Mouse (Mus musculus) C3H10T1/2 (cell line): ENCODE results near the gene Dusp1. TPM values are rescaled to one million over a fixed set of nuclear protein-coding genes. Genes with fewer than 3 reads are reported as not detected.

Experiments used
- polyA plus RNA-seq, 2 experiments: library from polyadenylated mRNA; unstranded; fragments of >200 nt; fragmentation: generic; extraction: Trizol; gene quantifications; one replicate each; pipeline ENCODE4 v1.2.1; 2012; ENCODE audit warnings: missing spikeins in 2 of 2

Gene Dusp1
- polyA plus RNA-seq, result 10 to 100 TPM in 1 of 2 experiments, 1 to 10 TPM in 1; 5.7 to 16.7 TPM

DNA sequence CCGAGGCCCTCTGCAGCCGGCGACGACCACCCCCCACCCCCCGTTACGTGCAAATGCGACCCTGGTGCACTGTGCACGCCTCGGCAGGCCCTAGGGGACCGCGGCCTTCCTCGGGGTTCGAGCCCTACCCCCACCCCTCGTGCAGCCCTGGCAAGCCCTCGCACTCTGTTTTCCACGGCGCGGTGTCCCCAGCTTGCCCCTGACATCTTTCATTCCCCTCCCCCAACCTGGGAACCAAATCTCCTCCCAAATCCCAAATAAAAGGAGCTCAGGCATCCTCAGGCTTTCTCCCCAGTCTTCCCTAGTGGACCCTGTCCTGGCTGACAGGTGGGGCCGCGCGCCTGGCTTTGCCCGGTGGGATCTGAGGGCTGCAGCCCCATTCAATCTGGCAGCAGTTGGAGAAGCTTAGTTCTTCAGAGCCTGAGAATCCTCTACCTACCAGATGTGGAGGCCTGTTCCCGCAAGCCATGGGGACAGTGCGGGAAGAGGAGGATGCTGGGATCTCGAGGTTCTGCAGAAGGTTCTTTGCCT lies at the start of gene Dusp1:
TSS of gene Dusp1 (minus strand) at position 478 of the 531 bp plus-strand sequence.

DNA sequence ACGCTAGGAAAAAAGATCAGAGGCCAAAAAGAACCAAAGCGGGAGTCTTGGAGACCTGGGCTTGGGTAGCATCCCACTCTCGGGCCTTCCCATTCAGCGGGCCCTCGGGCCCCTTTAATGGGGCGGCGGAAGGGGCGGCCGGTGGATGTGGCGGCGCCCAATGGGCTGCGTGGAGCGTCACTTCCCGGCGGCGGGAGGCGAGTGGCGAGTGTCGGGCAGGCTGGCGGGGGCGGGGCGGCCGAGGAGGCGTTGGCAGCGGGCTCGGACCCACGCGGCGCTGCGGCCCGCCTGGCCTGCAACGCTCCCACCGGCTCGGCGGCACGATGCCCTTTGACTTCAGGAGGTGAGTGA lies 663 bp downstream of the Dusp1 start, which contains the start of gene Ergic1:
TSS of gene Ergic1 (plus strand) at position 200 of the 351 bp plus-strand sequence.

Other genes with a start within 250 kb of the Dusp1 start
- gene Neurl1b, start 147.3 kb downstream of the Dusp1 start, polyA plus RNA-seq, result 1 to 10 TPM in 1 of 2 experiments, under 1 TPM in 1; 0.76 to 4.9 TPM
- 100 to 1,000 TPM; 102 to 129 TPM for gene Ergic1, start 639 bp downstream of the Dusp1 start, polyA plus RNA-seq
- gene Atp6v0e, start 101.1 kb upstream of the Dusp1 start, polyA plus RNA-seq, result 100 to 1,000 TPM; 253 to 341 TPM
- gene Crebrf, start 153.5 kb upstream of the Dusp1 start, polyA plus RNA-seq, result 1 to 10 TPM in 1 of 2 experiments, under 1 TPM in 1; 0.06 to 2.4 TPM
- gene Bnip1, start 218.9 kb upstream of the Dusp1 start, polyA plus RNA-seq, result 10 to 100 TPM; 36.3 to 48.4 TPM